Mouse (Mus musculus): ENCODE measurements around the gene Ankib1.
"Not testable (repeated sequence)": the region's sequence is repeated elsewhere in the genome, so short reads cannot be mapped to it uniquely, and the experiment has no call there.

The Ankib1 gene

DNA sequence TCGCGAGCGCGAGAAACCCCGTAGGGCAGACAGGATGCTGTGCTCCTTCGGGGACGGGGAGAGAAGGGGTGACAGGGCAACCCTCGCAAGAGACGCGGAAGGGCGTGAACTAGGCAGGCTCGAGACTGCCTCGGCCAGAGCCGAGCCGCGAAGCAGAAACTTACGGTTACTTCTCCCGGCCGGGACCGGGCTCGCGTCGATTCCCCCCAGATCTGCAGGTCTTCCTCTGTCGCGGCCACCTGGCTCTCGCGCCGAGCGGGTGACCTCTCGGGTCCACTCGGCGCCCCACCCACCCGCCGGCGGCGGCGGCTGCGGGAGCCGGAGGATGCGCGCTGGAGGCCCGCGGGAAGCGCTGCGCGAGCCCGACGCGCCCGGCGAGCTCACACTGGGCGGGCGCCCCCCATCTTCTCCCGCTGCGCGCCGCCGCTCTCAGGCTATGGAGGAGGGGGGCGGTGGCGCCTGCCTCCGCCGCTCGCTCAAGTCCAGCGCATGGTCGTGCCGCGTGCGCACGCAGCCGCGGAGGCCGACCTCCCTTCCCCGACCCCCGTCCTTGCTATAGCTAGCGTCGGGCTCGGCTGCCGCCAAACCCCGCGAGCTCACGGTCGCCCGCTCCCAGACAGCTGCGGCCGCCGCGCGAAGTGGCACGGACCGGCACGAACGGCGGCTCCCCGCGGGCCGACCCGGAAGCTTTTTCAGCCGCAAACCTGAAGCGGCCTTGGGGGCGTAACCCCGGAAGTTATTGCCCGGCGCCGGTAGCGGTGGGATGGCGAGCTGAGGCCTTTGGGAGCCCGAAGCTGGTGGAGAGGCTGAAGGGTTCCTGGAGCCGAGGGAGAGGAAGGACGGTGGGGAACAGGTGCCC is at the start of gene Ankib1, which contains the start of gene Krit1:
Gene Ankib1, minus strand, starts transcription at position 493 of the 859 bp plus-strand sequence.
Gene Krit1, plus strand, starts transcription at position 752 of the 859 bp plus-strand sequence.
- peak; percentile 89 for DNase-seq

DNA sequence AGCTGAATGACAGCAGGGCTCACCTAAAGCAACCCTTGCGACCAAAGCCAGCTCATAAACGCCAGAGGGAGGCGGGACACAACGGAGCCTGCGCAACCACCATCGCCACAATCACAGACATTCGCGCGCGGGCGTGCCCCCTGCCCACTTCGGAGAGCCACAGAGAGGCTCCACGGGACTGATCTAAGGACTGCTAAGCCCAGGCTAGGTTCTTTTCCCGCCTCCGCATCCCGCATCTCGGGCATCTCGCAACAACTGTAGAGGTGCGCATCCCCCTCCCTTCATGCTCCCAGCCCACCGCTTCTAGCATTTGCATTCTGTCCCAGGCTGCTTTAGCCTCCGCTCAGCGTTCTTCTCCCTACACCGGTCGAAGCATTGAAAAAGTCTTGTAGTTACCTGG is 42.3 kb upstream of the Ankib1 start, which contains the start of gene Lrrd1:
Gene Lrrd1, plus strand, starts transcription at position 148 of the 400 bp plus-strand sequence.
- DNase-seq = no peak

DNA sequence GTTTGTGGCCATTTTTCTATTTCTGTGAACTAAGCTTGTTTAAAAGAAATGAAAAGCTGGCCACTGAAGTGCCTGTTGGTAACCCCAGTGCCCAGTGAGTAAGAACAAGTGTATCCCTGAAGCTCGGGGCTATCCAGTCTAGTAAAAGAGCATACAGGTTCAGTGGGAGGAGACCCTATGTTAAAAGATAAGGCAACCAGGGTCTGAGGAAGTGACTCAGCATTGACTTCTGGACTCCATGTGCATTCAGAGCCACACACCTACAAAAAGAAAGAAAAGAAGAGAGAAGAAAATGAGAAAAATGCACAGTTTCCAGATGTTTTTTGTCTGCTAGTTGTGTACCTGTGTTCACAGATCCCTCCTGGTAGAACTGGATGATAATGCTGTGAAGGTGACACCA is 31.4 kb upstream of the Ankib1 start:
- no peak for DNase-seq

DNA sequence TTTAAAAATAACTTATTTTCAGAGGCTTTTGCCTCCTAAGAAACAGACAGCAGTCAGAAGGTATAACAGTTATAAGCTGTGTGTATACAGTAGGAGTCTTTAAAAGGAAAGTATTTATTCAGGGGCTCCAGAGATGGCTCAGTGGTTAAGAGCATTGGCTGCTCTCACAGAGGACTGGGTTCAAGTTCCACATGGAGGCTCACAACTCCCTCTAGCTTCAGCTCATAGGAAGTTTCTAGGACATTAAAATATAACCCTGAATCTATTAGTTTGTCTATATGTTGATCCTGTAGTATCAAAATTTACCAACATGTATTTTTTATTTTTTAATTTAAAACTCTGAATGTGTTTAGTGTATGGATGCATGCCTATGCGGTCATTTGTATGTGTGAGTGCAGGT is 5.7 kb upstream of the Ankib1 start:
- no peak for DNase-seq

DNA sequence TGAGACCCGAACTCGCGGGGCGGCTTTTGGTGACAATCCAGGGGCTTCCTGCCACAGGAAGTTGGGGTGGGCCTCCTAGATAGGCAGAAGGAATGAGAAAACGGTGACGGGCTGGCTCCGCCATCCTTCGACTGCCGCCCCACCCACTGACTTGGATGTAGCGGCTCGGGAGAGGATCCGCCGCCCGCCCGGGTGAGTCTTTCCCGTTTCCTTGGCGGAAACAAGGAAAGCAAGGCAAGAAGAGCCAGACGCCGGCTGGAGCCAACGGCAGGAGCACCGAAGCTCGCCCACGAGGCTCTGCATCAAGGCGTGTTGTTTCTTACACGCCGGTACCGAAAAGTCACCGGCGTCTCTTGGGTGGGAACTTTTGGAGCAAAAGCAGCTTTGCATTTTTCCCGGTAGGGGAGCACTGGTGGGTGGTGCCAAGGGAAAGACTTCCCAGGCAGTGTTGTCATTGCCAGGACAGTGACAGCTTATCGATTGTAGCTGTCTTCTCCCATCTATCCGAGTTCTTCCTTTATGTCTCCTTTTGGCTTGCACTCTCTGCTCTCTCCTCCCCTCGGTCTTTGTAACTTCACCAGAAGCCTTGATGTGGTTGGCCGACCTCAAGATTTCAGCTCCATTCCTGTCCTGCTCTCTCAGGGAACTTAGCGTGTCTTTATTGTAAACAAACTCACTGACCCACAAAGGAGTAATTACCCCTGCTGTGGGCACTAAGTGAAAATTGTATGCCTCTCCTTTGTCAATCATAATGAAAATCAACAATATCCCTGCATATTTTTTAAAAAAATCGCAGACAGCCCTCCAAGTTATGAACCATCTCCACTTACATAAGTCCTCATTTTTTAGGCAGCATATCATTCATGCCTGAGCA is 804 bp upstream of the Ankib1 start:
- no peak for DNase-seq

DNA sequence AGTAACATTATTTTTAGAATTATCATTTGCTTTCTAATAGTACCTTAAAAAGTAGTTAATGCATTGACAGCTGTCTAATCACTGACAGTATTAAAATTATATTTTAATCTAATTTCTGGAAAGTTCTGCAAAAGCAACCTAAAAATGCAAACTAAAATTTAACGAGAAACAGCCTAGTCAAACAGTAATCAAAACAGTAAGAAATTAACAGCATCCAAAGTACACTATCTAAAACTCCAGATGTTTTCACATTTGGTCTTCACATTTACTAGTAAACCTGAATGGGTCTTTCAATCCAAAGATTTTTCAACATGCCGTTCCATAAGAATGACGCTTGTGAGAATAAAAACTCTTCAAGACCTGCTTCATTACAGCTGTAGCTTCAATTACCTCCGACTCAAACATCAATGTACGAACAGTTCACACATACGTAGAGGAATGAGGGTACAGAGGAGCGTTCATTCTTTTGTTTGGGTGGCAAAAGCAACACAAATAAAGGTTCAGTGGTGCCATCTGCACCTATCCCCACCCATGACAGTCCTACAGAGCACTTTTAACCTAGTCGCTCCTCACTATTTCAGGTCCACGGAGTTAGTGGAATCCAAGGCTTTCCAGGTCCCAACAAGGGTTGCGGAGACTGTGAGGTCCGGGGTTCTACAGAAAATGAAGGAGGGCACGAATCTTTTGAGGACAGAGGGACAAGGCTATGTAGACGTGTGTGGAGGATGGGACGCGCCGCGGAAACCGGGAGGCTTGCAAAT is 873 bp downstream of the Ankib1 start:
- no peak for DNase-seq

DNA sequence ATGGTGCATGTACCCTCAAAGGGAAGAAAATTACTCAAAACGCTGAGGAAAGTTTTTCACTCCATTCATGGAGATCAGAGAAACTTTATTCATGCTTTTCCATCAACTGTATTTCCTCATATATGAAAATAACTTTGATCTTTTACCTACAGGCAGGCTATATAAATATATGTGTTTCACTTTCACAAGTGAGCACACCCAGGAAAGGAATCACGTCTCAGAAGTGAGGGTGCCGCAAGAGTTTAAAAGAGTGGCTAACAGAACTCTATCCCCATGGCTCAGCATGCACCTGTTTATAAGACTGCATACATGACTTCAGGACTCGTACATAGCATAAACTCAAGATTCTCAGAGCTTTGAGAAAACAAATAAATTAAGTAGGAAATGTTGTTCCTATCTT is 1.8 kb downstream of the Ankib1 start:
- no peak for DNase-seq

DNA sequence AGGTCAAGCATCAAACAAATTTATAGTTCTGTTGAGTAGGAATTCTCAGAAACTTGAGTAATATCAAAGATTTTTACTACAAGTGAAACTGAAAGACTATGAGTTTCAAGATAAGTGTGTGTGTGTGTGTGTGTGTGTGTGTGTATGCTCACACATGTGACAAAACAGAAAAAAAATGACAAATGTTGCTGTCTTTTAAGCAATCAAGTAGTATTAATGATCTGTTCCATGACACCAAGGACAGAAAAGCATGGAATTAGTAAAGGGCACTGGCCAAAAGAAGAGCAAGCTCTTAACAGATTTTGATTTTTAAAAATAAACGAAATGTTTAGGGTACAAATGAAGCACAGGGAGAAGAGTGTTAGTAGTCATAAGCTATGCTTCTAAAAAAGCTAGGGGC is 2.7 kb downstream of the Ankib1 start:
- no peak for DNase-seq

DNA sequence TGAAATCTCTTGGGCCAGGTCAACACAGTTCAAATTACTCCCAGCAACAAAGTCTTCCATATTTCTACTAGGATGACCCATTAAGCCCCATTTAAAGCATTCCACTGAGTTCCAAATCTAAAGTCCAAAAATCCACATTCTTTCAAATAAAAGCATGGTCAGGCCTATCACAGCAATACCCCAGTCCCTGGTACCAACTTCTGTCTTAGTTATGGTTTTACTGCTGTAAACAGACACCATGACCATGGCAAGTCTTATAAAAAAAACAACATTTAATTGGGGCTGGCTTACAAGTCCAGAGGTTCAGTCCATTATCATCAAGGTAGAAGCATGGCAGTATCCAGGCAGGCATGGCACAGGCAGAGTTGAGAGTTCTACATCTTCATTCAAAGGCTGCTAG is 4.1 kb downstream of the Ankib1 start:
- not testable (repeated sequence) for DNase-seq

DNA sequence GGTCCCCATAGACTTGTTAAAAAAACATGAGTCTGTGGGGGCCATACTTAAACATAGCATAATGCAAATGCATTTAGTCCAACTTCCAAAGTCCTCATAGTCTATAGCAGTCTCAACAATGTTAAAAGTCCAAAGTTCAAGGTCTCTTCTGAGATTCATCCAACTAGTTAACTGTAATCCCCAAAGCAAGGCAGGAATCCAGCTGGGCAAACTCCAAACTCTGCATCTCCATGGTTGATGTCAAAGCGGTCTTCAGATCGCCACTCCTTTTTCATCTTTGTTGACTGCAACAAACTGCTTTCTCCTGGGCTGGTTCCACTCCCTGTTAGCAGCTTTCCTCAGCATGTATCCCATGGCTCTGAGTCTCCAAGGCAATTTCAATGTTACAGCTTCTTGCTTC is 5.6 kb downstream of the Ankib1 start:
- not testable (repeated sequence) for DNase-seq

DNA sequence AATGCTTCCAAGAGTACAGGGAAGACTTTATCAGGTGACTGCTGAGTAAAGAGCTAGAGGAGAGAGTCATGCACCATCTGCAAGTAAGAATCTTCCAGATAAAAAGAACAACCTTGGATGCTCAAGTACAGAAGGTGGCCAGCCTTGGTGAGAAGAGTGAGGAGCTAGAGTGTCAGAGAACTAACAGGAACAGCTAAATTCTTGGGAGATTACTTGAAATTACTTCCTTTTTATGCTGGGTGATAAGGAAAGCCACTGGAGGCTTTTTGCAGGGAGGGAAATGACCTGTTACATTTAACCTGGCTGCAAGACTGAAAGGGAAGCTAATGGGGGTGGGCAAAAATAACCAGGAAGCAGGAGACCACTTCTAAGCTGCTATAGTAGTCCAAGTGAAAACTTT is 11.7 kb downstream of the Ankib1 start:
- no peak for DNase-seq

DNA sequence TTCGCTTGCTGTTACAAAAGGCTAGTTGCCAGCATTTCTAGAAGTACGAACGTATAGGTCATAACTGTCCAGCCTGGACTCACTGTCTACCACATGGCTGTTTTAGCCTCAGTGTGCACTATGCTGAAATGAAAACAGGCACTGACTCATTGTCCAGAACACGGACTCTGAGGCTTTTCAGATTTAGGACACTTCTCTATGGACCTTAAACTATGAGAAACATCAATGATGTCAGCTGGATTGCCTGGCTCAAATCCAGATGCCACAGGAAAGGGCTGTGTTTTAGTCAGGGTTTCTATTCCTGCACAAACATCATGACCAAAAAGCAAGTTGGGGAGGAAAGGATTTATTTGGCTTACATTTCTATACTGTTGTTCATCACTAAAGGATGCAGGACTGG is 15.2 kb downstream of the Ankib1 start:
- DNase-seq = no peak

DNA sequence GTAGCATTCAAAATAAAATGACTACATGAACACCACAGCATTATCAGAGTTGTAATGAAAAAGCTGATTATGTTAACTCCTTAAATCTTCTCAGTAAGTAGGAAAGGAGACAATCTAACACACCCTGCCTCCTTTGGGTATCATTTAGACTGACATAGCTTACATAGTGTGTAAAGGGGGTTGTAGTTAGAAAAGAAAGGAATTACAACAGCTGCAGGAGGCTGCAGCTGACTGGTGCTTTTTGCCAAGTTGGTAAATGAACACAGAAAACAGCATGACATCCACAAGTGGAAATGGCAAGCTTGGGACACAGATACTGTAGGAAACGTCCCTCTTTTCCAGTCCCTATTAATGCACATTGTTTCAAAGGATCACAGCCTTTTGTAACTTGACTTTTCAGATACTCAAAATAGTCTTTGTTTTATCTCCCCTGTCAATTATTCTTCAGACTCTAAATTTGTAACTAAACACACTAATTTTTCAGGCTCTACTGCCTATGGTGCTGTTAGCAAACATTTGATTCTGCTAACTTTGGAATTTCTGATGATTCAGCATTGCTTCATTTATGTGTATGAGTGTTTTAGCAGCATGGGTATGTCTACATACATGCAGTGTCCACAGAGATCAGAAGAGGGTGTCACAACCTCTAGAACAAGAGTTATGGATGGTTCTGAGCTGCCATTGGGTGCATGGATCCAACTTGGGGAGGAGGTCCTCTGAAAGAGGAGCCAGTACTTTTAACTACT is 17.8 kb downstream of the Ankib1 start:
- DNase-seq = no peak

DNA sequence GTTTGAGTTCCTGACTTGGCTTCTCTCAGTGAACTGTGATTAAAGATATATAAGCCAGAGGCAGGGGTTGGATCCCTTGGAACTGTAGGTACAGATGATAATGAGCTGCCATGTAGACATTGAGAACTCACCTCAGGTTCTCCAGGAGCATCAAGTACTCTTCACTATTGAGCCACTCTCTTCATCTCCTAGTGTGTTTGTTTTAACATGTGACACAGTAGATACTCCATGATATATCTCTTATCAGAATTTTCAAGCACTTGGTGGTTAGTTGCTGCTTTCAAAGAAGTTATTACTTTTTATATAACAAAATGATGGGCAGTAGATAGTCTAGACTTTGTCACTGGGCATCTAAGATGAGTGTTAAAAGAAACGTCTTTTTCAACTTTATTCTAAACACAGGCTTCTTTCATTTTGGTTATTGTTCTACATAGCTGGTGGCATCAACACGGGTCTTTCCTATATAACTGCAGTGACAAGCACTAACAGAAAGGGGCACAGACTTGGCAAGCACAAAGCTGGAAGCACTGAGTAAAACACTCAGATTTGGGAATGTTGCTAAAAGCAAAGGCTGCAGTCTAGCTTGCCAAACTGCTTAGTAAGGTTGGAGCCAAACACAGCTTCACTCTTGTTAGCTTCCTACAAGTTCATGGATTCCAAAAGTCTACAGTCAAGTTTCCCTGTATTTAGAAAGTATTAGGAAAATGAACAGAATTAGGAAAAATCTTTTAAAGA is 18.6 kb downstream of the Ankib1 start:
- DNase-seq = no peak

DNA sequence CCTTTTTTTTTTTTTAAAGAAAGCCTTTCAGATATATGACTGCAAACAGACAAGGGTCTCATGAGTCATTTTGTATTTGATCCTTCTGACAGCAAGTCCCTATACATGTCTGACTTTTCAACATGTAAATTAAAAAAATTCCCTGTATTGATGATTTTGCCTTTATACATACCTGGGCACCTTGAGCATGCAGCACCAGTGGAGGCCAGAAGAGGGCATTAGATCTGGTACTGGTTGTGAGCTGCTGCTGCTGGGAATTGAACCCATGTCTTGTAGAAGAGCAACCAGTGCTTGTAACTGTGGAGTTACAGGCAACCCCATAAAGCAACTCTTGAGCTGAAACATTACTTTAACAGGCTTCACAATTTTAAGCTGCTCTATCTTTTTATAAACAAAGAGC is 20.1 kb downstream of the Ankib1 start:
- no peak for DNase-seq

DNA sequence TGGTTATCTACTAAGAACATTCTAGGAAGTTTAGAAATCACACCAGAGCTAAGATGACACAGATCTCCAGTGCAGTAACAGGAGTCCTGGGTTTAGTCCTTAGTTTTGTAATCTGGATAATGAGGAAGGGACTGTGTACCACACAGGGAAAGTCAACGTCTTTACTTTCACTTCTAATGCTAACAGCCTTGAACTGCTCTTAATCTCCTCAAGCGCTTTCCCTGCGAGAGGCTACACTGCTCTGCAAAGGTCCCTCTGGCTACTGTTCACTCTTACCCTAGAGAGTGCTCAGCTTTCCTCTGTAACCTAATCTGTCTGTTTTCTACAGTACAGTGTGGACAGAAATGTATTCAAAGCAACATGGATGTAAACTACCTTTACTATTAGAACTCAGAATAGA is 30.7 kb downstream of the Ankib1 start:
- DNase-seq = no peak

DNA sequence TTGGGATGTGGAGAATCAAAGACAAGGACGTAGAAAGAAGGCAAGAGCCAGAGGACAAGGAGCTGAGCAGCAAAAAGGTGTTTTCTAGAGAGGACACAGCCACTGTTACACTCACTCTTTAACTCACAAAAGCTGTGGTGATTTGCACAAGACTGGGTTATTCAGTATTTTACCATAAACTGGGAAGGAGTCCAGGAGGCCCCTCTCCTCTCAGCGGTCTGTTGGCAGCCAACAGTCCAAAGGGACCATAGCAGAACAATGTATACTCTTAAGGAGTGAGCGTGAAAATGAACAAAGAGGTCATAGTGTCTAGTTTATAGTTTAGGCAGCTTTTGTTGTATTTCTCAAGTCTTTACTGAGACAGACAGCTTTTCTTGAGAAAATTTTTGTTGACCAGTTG is 31.2 kb downstream of the Ankib1 start:
- DNase-seq = no peak

DNA sequence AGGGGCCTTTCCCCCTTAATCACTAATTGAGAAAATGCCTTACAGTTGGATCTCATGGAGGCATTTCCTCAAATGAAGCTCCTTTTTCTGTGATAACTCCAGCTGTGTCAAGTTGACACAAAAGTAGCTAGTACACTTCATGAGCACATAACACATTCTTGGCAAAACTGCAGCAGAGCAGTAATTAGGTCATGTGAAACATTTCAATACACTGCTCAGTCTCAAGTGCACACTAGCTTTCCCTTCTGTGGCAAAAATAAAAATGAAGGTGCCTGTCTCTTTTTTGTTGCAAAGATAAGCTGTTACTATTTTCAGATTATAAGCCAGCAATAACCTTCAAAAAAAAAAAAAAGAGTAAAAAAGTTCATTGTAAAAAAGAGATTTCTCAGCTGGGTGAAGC is 52.2 kb downstream of the Ankib1 start:
- DNase-seq = not testable (repeated sequence)

DNA sequence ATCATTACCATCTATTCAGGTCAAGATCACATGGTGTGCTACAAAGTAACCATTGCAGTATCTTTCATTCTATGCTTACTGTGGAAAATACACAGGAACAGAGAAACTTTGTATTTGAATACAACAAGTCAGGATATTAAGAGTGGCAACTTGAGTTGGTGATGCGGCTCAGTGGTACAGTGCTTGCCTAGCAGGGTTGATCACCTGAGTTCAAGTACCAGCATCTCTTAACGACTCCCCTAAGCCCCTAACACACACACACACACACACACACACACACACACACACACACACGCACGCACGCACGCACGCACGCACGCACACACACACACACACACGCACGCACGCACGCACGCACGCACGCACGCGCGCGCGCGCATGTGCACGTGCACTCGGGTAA is 69.9 kb downstream of the Ankib1 start:
- not testable (repeated sequence) for DNase-seq

DNA sequence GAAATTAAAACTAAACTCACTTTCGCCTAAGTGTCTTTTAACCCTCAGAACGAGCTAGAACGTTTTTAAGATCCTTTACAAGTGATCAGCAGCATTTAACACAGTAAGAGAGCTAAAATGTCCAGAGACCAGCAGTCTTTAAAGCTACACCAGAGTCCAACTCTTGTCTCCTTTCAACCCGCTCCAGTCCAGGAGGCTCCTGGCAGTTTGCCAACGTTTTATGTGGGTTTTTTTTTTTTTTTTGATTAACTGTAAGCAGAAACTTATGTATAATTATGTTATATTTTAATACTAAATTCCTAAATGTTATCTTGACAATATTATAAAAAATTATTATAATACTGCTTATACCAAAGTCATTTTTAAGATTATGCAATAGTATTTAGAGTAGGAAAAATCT is 73.9 kb downstream of the Ankib1 start:
- no peak for DNase-seq

DNA sequence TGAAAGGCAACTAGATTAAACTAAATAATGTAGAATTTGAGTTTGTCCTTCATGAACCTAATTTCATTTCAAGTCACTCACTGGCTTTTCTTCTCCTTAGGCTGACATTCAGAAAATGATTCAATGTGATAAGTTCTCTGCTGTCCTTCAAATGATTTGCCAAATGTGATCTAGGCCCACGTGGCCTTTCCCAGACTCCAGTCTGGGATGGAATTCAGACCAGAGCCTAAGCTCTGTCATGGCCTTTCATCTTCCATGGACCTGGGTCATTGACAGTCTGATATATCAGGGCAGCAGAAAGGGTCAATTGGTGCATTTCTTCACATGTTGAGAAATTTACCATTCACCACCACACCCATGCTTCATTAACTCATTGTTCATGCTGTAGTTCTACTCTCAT is 77.2 kb downstream of the Ankib1 start:
- DNase-seq = no peak

DNA sequence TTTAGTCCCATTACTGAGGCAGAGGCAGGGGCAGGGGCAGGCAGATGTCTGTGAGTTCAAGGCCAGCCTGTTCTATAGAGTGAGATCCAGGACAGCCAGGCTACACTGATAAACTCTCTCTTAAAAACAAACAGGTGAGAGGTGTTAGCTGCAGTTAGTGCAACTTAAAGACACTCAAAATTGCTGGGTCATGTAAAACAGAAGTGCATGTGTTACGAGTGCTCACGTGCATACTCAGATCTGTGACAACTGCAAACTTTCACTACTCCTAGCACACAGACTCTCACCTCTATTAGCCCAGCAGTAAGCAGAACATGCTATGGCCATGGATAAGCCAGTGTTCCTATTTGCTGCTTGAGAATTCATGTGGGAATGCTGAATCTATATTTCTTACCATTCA is 79.3 kb downstream of the Ankib1 start:
- DNase-seq = no peak

Data from lung, postnatal 14 days (tissue).